Mouse (Mus musculus) heart, postnatal 0 days (tissue): Measurements from ENCODE around the gene Telo2. TPM values are rescaled to one million over a fixed set of nuclear protein-coding genes. Genes with fewer than 3 reads are reported as not detected.

Source experiments
- ATAC-seq: fragments of 200-750 bp; cut with Nextera tagmentation; 2 replicates; pipeline ENCODE4 v1.8.0; 2017; ENCODE audit warnings: low read depth, moderate number of reproducible peaks, moderate library complexity; ENCODE audit not compliant: insufficient read depth
- DNase-seq: peaks from one replicate; pipeline ENCODE4 v3.0.0-alpha.2; 2016; ENCODE audit warnings: low spot score
- H3K27ac ChIP-seq: fragments of 300-500 bp; sonication (generic); 2 replicates; pipeline ENCODE4 v1.5.1; 2014; ENCODE audit warnings: low read depth, mild to moderate bottlenecking
- H3K27me3 ChIP-seq: fragments of 300-500 bp; sonication (generic); 2 replicates; pipeline ENCODE4 v1.6.1; 2014; ENCODE audit warnings: low read length, mixed read lengths; ENCODE audit not compliant: control insufficient read depth, insufficient read depth
- H3K36me3 ChIP-seq: fragments of 300-500 bp; sonication (generic); replicated peaks from 2 replicates; pipeline ENCODE4 v1.6.1; 2014; ENCODE audit warnings: low read length, mixed read lengths; ENCODE audit not compliant: control insufficient read depth, insufficient read depth
- H3K4me1 ChIP-seq: fragments of 300-500 bp; sonication (generic); 2 replicates; pipeline ENCODE4 v1.6.1; 2014; ENCODE audit warnings: antibody characterized with exemption; ENCODE audit not compliant: control insufficient read depth, insufficient read depth
- H3K4me2 ChIP-seq: fragments of 300-500 bp; sonication (generic); 2 replicates; pipeline ENCODE4 v1.6.1; 2014; ENCODE audit warnings: low read depth, mild to moderate bottlenecking, low read length, moderate library complexity
- H3K4me3 ChIP-seq: fragments of 300-500 bp; sonication (generic); 2 replicates; pipeline ENCODE4 v1.5.1; 2014; ENCODE audit warnings: low read depth, low read length
- H3K9ac ChIP-seq: fragments of 300-500 bp; sonication (generic); replicated peaks from 2 replicates; pipeline ENCODE4 v1.6.1; 2014; ENCODE audit warnings: low read depth, low read length, mixed read lengths
- H3K9me3 ChIP-seq: fragments of 300-500 bp; sonication (generic); replicated peaks from 2 replicates; pipeline ENCODE4 v1.6.1; 2016; ENCODE audit warnings: low read length; ENCODE audit not compliant: control insufficient read depth
- CTCF ChIP-seq: IDR thresholded peaks from 2 replicates; pipeline ENCODE4 v1.5.1; 2016; ENCODE audit warnings: antibody characterized with exemption, control low read depth, low read depth
- EP300 ChIP-seq: IDR thresholded peaks from 2 replicates; pipeline ENCODE4 v1.6.1; 2016; ENCODE audit warnings: antibody characterized with exemption, low read depth
- WGBS: fragments of 180-500 bp; shearing (Covaris S2); extraction: QIAGEN DNeasy Blood & Tissue Kit; methylation state at CpG from one replicate; pipeline ENCODE4 v1.1.7; 2014; 5-methylcytosine and 5-hydroxymethylcytosine counted together
- polyA plus RNA-seq: library from polyadenylated mRNA; unstranded; fragments of >200 nt; fragmentation: Nextera tagmentation; extraction: Ambion mirVana; gene quantifications from 2 replicates; pipeline ENCODE4 v1.2.1, GENCODE M21; 2015
- total RNA-seq: library from RNA; depleted of rRNA; stranded (reverse); fragments of >200 nt; gene quantifications from 2 replicates; pipeline ENCODE4 v1.2.3, GENCODE M21; 2014; ENCODE audit warnings: low replicate concordance; rRNA removed

Telo2 gene
- total RNA-seq (27.9 and 31.4 TPM in 2 replicates), polyA plus RNA-seq (13.2 and 15.3 TPM in 2 replicates)

DNA sequence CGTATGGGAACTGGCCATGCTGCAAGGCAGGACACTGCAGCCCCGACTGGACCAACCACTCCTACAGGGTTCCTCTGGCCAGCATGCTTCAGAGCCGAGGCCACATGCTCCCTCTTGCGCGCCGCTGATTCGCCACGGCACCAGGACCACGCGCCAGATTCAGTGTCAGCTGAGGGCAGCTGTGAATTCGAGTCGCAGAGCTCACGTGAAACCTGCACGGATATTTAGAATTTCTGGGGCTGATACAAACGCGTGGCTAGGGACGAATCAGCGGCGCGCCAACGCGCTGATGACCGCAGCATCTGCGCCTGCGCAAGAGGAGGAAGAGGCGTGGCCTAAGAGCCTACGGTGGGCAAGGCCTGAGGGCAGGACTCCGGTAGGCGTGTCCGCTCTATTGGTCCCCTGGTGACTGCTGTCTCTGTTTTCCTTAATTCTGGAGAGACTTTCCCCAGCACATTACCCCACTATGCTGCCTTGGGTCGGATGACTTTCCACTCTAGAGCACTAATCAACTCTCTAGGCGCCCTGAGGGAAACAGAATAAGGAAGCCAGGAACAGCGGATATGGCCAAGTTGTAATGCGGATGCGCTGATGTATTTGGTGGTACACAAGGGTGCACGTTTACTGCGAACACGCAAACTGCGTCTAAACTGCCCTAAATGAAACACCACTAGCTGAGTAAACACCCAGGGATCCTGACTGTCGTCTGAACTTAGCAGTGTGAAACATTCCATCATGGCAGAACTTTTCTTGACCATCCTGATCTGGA, at the start of gene Telo2:
Gene Telo2, minus strand, starts transcription at position 304 of the 769 bp plus-strand sequence.
- H3K4me2 ChIP-seq: peak within 1 kb of the TSS; percentile 77
- TF ChIP-seq EP300: no peak
- no peak for TF ChIP-seq CTCF
- ATAC-seq: peak; percentile 94
- 0 out of 2 replicates have a peak, but pooled peaks cover 2% of the 10 kb centered on the region for H3K36me3 ChIP-seq
- H3K4me1 ChIP-seq: peaks cover 19% of the 10 kb centered on the region
- DNase-seq: peak; percentile 81
- no peaks in the 10 kb centered on the region for H3K9me3 ChIP-seq
- peak within 1 kb of the TSS; percentile 49 for H3K4me3 ChIP-seq
- peak within 1 kb of the TSS; percentile 88 for H3K27ac ChIP-seq
- H3K27me3 ChIP-seq: no peaks in the 10 kb centered on the region
- H3K9ac ChIP-seq: peak within 1 kb of the TSS; percentile 56
- WGBS: 7% methylated on average over 40 of the region's 40 CpGs

DNA sequence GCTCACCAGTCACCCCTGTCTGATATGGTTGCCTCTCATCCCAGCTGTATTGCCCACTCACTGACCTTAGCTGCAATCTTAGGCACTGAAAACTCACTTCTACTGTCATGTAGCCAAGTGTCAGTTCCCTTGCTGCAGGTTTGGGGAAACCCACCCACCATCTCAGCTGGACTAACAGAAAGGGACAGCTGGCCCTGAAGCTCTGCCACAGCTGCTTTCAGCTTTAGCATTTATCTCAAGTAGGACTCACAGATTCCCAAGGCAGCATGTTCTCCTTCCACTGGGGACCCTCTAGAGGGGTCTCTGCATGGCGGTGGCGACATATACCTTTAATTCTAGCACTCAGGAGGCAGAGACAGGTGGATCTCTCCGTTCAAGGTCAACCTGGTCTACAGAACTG, 49.0 kb upstream of the Telo2 start:
- Histone ChIP-seq H3K4me3 (no peak overlapping the region), H3K4me1 (no peaks in the 10 kb centered on the region), H3K27me3 (no peaks in the 10 kb centered on the region), H3K27ac (no peak overlapping the region), H3K36me3 (peaks cover 19% of the 10 kb centered on the region; the same call in 1 of the 2 replicates), H3K9me3 (no peaks in the 10 kb centered on the region), H3K4me2 (no peak overlapping the region), H3K9ac (no peak overlapping the region)
- TF ChIP-seq EP300: no peak
- TF ChIP-seq CTCF: no peak
- 81% methylated on average over 3 of the region's 3 CpGs for WGBS
- DNase-seq: no peak
- ATAC-seq: no peak

DNA sequence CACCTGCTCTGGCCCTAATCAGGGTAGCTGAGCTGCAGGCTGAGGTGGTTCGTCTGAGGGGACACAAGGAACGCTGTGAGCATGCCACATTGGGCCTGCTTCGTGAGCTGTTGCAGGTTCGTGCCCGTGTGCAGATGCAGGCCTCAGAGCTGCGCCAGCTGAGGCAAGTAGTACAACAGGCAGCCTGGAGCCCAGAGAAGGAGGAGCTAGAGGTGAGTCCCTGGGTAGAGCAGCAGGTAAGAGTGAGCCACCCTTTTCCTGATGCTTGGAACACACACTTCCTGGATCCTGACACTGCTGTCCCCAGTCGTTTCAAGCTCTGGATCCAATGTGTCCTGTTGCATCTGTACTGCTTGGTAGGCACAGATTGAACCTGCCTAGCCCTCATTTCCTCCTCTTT, 47.6 kb upstream of the Telo2 start:
- no peaks in the 10 kb centered on the region for H3K9me3 ChIP-seq
- WGBS: 77% methylated on average over 7 of the region's 7 CpGs
- H3K4me2 ChIP-seq: no peak overlapping the region
- DNase-seq: no peak
- H3K27ac ChIP-seq: no peak overlapping the region
- no peaks in the 10 kb centered on the region for H3K27me3 ChIP-seq
- H3K36me3 ChIP-seq: peaks cover 28% of the 10 kb centered on the region
- no peaks in the 10 kb centered on the region for H3K4me1 ChIP-seq
- H3K9ac ChIP-seq: no peak overlapping the region
- ATAC-seq: no peak
- no peak overlapping the region for H3K4me3 ChIP-seq
- no peak for TF ChIP-seq CTCF

DNA sequence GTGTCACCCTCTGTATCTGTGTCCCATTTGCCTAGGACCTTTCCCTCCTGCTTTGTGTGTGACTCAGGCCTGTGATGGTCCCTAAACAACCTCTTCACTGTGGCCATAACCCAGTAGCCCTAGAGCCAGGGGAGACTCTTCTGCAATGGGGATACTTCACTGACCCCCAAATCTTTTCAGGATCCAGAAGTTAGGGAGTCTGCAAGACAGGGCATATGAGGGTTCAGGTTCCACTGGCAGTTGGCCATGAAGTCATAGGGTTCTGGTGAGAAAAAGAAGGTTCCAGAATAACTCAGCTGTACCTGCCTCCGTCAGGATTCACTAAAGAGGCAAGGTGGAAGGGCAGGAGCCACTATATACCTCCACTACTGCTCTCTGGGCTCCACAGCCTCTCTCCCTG, 46.4 kb upstream of the Telo2 start, which contains the start of gene Ccdc154:
Gene Ccdc154, plus strand, starts transcription at position 301 of the 400 bp plus-strand sequence.
- no peak within 1 kb of the TSS for H3K4me3 ChIP-seq
- no peaks in the 10 kb centered on the region for H3K4me1 ChIP-seq
- no peak within 1 kb of the TSS for H3K27ac ChIP-seq
- H3K9ac ChIP-seq: no peak within 1 kb of the TSS
- H3K4me2 ChIP-seq: no peak within 1 kb of the TSS
- peaks cover 31% of the 10 kb centered on the region for H3K36me3 ChIP-seq
- ATAC-seq (no peak), DNase-seq (no peak)
- TF ChIP-seq EP300: no peak
- TF ChIP-seq CTCF: no peak
- no peaks in the 10 kb centered on the region for H3K9me3 ChIP-seq
- WGBS: 100% methylated on average over 1 of the region's 1 CpGs
- no peaks in the 10 kb centered on the region for H3K27me3 ChIP-seq

DNA sequence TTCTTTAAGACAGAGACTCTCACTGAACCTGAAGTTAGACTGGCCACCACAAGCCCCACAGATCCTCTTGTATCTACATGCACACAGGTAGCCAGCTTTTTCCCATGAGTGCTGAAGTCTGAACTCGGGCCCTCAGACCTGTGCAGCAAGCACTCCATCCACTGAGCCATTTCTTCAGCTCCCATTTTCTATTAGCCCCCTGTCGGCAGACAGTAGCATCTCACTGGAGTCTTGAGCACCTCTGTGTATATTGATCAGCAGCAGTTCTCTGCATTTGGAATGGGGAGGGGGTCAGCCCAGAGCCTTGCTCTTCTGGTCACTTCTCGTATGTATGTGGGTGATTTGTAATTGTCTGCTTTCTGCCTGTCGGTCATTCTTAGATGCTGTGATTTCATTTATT, 24.2 kb upstream of the Telo2 start:
- no peak overlapping the region for H3K4me3 ChIP-seq
- H3K4me2 ChIP-seq: no peak overlapping the region
- ATAC-seq (no peak), DNase-seq (no peak)
- no peaks in the 10 kb centered on the region for H3K9me3 ChIP-seq
- no peak overlapping the region for H3K27ac ChIP-seq
- no peak overlapping the region for H3K9ac ChIP-seq
- no peaks in the 10 kb centered on the region for H3K36me3 ChIP-seq
- WGBS: 63% methylated on average over 4 of the region's 4 CpGs
- peak; percentile 31 for TF ChIP-seq CTCF
- TF ChIP-seq EP300: no peak
- no peaks in the 10 kb centered on the region for H3K27me3 ChIP-seq
- no peaks in the 10 kb centered on the region for H3K4me1 ChIP-seq
